Mouse (Mus musculus) forebrain, postnatal 0 days (tissue): ENCODE data around the gene Tsc2. TPM values are rescaled to one million over a fixed set of nuclear protein-coding genes. Genes with fewer than 3 reads are reported as not detected.

Experiments used
- ATAC-seq: fragments of 200-750 bp; cut with Nextera tagmentation; 2 replicates; pipeline ENCODE4 v1.8.0; 2017; ENCODE audit warnings: mild to moderate bottlenecking, moderate library complexity
- DNase-seq: peaks from one replicate; pipeline ENCODE4 v3.0.0-alpha.2; 2015
- H3K27ac ChIP-seq: fragments of 300-500 bp; sonication (generic); 2 replicates; pipeline ENCODE4 v1.5.1; 2014; ENCODE audit warnings: low read depth, mild to moderate bottlenecking, antibody characterized with exemption, low read length, moderate library complexity, mixed read lengths
- H3K27me3 ChIP-seq: fragments of 300-500 bp; sonication (generic); 2 replicates; pipeline ENCODE4 v1.6.1; 2014; ENCODE audit warnings: mild to moderate bottlenecking, low read length, mixed read lengths; ENCODE audit not compliant: insufficient read depth
- H3K36me3 ChIP-seq: fragments of 300-500 bp; sonication (generic); 2 replicates; pipeline ENCODE4 v1.6.1; 2014; ENCODE audit warnings: mild to moderate bottlenecking, moderate library complexity; ENCODE audit not compliant: insufficient read depth
- H3K4me1 ChIP-seq: fragments of 300-500 bp; sonication (generic); 2 replicates; pipeline ENCODE4 v1.6.1; 2014; ENCODE audit warnings: antibody characterized with exemption; ENCODE audit not compliant: insufficient read depth
- H3K4me2 ChIP-seq: fragments of 300-500 bp; sonication (generic); 2 replicates; pipeline ENCODE4 v1.6.1; 2014; ENCODE audit warnings: low read depth, mild to moderate bottlenecking, moderate library complexity
- H3K4me3 ChIP-seq: fragments of 300-500 bp; sonication (generic); 2 replicates; pipeline ENCODE4 v1.5.1; 2014; ENCODE audit warnings: low read depth, low read length, mixed read lengths
- H3K9ac ChIP-seq: fragments of 300-500 bp; sonication (generic); 2 replicates; pipeline ENCODE4 v1.6.1; 2014; ENCODE audit warnings: mild to moderate bottlenecking
- H3K9me3 ChIP-seq: fragments of 300-500 bp; sonication (generic); 2 replicates; pipeline ENCODE4 v1.6.1; 2016; ENCODE audit warnings: low read length
- CTCF ChIP-seq: sonication (generic); IDR thresholded peaks from 2 replicates; pipeline ENCODE4 v1.5.1; 2016; ENCODE audit warnings: antibody characterized with exemption, control low read depth, low read depth
- WGBS: fragments of 180-500 bp; shearing (Covaris S2); extraction: QIAGEN DNeasy Blood & Tissue Kit; methylation state at CpG from one replicate; pipeline ENCODE4 v1.1.7; 2014; 5-methylcytosine and 5-hydroxymethylcytosine counted together
- polyA plus RNA-seq: library from polyadenylated mRNA; unstranded; fragments of >200 nt; fragmentation: Nextera tagmentation; extraction: Ambion mirVana; gene quantifications from 2 replicates; pipeline ENCODE4 v1.2.1, GENCODE M21; 2015
- total RNA-seq: library from RNA; depleted of rRNA; stranded (reverse); fragments of >200 nt; gene quantifications from 2 replicates; pipeline ENCODE4 v1.2.3, GENCODE M21; 2014; rRNA removed

Gene Tsc2
- total RNA-seq = 81.2 and 92.6 TPM in 2 replicates
- 44.2 and 56.2 TPM in 2 replicates for polyA plus RNA-seq

DNA sequence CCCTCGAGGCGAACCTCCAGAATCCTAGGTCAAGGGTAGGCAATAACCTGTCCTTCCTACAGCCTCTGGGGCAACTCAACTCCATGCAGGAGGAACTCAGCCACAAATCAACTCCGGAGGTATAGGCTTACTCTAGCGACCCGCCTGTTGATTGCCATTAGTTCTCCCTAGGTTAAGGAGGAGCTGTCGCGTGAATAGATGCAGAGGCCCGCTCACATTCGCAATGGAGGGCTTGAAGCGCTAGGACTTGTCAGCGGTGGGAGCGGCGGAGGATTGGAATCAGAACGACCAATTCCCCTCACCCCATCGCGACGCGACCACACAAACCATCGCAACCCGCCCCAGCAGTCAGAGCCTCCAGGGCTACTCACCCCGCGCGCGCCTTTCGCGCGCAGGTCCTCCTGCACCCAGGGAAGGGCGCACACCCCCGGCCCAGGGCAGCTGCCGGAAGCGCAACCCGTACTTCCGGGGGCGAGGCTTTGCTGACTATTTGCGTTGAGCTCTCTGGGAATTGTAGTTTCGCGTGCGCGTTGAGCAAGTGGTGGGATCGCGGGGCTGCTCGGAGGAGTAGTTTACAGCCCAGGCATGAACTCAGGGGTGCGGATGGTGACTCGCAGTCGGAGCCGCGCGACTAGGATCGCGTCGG lies at the start of gene Tsc2, which contains the start of gene Nthl1:
Gene Tsc2 (minus strand): TSS at position 464 of the 646 bp plus-strand sequence.
Gene Nthl1 (plus strand): TSS at position 514 of the 646 bp plus-strand sequence.
- peak; percentile 89 for DNase-seq
- Histone ChIP-seq H3K27me3 (no peaks in the 10 kb centered on the region), H3K27ac (peak within 1 kb of the TSS; percentile 71), H3K4me2 (peak within 1 kb of the TSS; percentile 86), H3K9me3 (no peaks in the 10 kb centered on the region), H3K4me1 (peaks cover 9% of the 10 kb centered on the region; the same call in 1 of the 2 replicates), H3K4me3 (peak within 1 kb of the TSS; percentile 65), H3K36me3 (peaks cover 37% of the 10 kb centered on the region), H3K9ac (peak within 1 kb of the TSS; percentile 62)
- no peak for TF ChIP-seq CTCF
- WGBS = 2% methylated on average over 51 of the region's 51 CpGs
- peak; percentile 97 for ATAC-seq

DNA sequence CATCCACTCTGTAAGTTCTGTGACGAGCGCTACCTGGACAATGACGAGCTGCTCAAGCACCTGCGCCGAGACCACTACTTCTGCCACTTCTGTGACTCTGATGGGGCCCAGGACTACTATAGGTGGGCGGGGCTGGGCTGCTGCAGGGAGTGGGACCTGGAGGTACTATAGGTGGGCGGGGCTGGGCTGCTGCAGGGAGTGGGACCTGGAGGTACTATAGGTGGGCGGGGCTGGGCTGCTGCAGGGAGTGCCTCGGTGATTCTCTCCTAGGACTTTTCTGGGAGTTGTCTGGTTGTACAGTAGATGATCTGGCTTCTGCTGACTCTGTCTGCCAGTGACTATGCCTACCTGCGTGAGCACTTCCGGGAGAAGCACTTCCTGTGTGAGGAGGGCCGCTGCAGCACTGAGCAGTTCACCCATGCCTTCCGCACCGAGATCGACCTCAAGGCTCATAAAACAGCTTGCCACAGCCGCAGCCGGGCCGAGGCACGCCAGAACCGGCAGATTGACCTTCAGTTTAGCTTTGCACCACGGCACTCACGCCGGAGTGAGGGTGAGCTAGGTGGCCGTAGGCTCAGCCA lies 45.2 kb upstream of the Tsc2 start:
- TF ChIP-seq CTCF = no peak
- H3K9ac ChIP-seq = no peak overlapping the region
- no peaks in the 10 kb centered on the region for H3K4me1 ChIP-seq
- no peak overlapping the region for H3K27ac ChIP-seq
- no peak overlapping the region for H3K4me2 ChIP-seq
- no peaks in the 10 kb centered on the region for H3K9me3 ChIP-seq
- H3K4me3 ChIP-seq = no peak overlapping the region
- DNase-seq (no peak), ATAC-seq (no peak)
- peaks cover 59% of the 10 kb centered on the region for H3K36me3 ChIP-seq
- no peaks in the 10 kb centered on the region for H3K27me3 ChIP-seq
- 96% methylated on average over 24 of the region's 24 CpGs for WGBS

GRCm38 (mm10) chr17:24676877-24677276 lies 44.4 kb upstream of the Tsc2 start:
- no peak for ATAC-seq
- Histone ChIP-seq H3K4me1 (no peaks in the 10 kb centered on the region), H3K27ac (no peak overlapping the region), H3K4me3 (no peak overlapping the region), H3K9me3 (no peaks in the 10 kb centered on the region), H3K27me3 (no peaks in the 10 kb centered on the region), H3K4me2 (no peak overlapping the region), H3K9ac (no peak overlapping the region), H3K36me3 (peaks cover 52% of the 10 kb centered on the region)
- WGBS = 93% methylated on average over 5 of the region's 5 CpGs
- TF ChIP-seq CTCF = no peak
- DNase-seq = no peak

GRCm38 (mm10) chr17:24676187-24676586 lies 43.8 kb upstream of the Tsc2 start:
- Histone ChIP-seq H3K4me2 (no peak overlapping the region), H3K36me3 (peaks cover 46% of the 10 kb centered on the region), H3K9ac (no peak overlapping the region), H3K4me1 (peaks cover under 1% of the 10 kb centered on the region; the same call in 1 of the 2 replicates), H3K9me3 (no peaks in the 10 kb centered on the region), H3K27me3 (no peaks in the 10 kb centered on the region), H3K4me3 (no peak overlapping the region), H3K27ac (no peak overlapping the region)
- DNase-seq (peak; percentile 72), ATAC-seq (peak; percentile 60)
- TF ChIP-seq CTCF = peak; percentile 81
- 49% methylated on average over 2 of the region's 2 CpGs for WGBS

GRCm38 (mm10) chr17:24674277-24674676 lies 41.8 kb upstream of the Tsc2 start:
- ATAC-seq = no peak
- H3K4me2 ChIP-seq = no peak overlapping the region
- no peak overlapping the region for H3K27ac ChIP-seq
- H3K36me3 ChIP-seq = peaks cover 27% of the 10 kb centered on the region
- DNase-seq = no peak
- WGBS = 65% methylated on average over 7 of the region's 7 CpGs
- no peak for TF ChIP-seq CTCF
- H3K4me3 ChIP-seq = no peak overlapping the region
- H3K4me1 ChIP-seq = peaks cover 9% of the 10 kb centered on the region; the same call in 1 of the 2 replicates
- no peaks in the 10 kb centered on the region for H3K27me3 ChIP-seq
- H3K9ac ChIP-seq = no peak overlapping the region
- no peaks in the 10 kb centered on the region for H3K9me3 ChIP-seq

- Histone ChIP-seq H3K9ac (no peak overlapping the region), H3K4me3 (no peak overlapping the region), H3K9me3 (no peaks in the 10 kb centered on the region), H3K4me1 (peaks cover 15% of the 10 kb centered on the region), H3K36me3 (peaks cover 7% of the 10 kb centered on the region), H3K27ac (no peak overlapping the region), H3K4me2 (no peak overlapping the region), H3K27me3 (no peaks in the 10 kb centered on the region)
- WGBS = 37% methylated on average over 5 of the region's 5 CpGs
- DNase-seq (no peak), ATAC-seq (no peak)
- no peak for TF ChIP-seq CTCF
Observed at GRCm38 (mm10) chr17:24672141-24672540, 39.7 kb upstream of the Tsc2 start.

GRCm38 (mm10) chr17:24671346-24671745 lies 38.9 kb upstream of the Tsc2 start:
- Histone ChIP-seq H3K27ac (no peak overlapping the region), H3K27me3 (no peaks in the 10 kb centered on the region), H3K4me2 (peak overlapping the region; percentile 67; the same call in 1 of the 2 replicates), H3K4me1 (peaks cover 15% of the 10 kb centered on the region), H3K9me3 (no peaks in the 10 kb centered on the region), H3K9ac (no peak overlapping the region), H3K36me3 (no peaks in the 10 kb centered on the region), H3K4me3 (no peak overlapping the region)
- no peak for DNase-seq
- no peak for TF ChIP-seq CTCF
- WGBS = 76% methylated on average over 5 of the region's 5 CpGs
- no peak for ATAC-seq
